Mouse (Mus musculus): Measurements from ENCODE around the gene Etfbkmt. TPM values are rescaled to one million over a fixed set of nuclear protein-coding genes. Genes with fewer than 3 reads are reported as not detected.
"Not testable (repeated sequence)": the region's sequence is repeated elsewhere in the genome, so short reads cannot be mapped to it uniquely, and the experiment has no call there.

Gene Etfbkmt
- total RNA-seq, 1 experiment: 6.8 TPM

DNA sequence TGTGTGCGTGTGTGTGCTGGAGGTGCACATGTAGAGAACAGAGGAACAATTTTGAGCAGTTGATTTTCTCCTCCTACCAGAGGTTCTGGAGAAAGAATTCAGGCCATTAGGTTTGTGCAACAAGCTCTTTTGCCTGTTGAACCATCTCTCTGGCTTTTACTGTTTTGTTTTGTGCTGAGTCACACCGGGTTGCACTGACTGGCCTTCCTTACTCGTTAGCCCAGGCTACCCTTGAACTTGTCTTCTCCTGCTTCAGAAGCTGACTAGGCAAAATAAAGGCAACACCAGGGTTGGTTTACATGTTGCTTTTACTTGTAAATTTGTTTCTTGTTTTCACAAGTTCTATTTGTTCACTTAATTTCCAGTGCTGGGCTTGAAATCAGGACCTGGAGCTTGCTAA, 16.6 kb upstream of the Etfbkmt start:
- DNase-seq (ENCODE audit: low read depth, low spot score): no peak
- Histone ChIP-seq H3K36me3 (ENCODE audit: control insufficient read depth, insufficient read depth, low read length, poor library complexity, severe bottlenecking) (no peaks in the 10 kb centered on the region), H3K9ac (ENCODE audit: insufficient read depth, low read depth, low read length, poor library complexity, severe bottlenecking) (no peak overlapping the region), H3K4me1 (ENCODE audit: control insufficient read depth in 2 of 2, insufficient read depth in 2 of 2, low read length in 2 of 2, poor library complexity in 1 of 2) (peaks cover 2% of the 10 kb centered on the region in 2 experiments; a peak in 1 of 4 replicates), H3K9me3 (ENCODE audit: control insufficient read depth, insufficient read depth, low read depth, low read length) (no peaks in the 10 kb centered on the region), H3K27ac (ENCODE audit: insufficient read depth, low read depth, low read length, poor library complexity, severe bottlenecking) (no peak overlapping the region; the same call in 1 of the 2 replicates), H3K4me3 (ENCODE audit: insufficient read depth in 1 of 2, low read depth in 1 of 2, low read length in 2 of 2, poor library complexity in 1 of 2, severe bottlenecking in 1 of 2) (no peak overlapping the region)
- in situ Hi-C loops (cut with MboI; ENCODE audit: low sequenced_read_pairs in 2 of 2, unreplicated experiment in 2 of 2): no loop called here
- TF ChIP-seq HCFC1 (IDR thresholded peaks at IDR 0.05; ENCODE audit: borderline replicate concordance, insufficient read depth, low read length) (no peak), MAFK (IDR thresholded peaks at IDR 0.05; ENCODE audit: insufficient read depth, low read depth, low read length) (peak; percentile 75)

DNA sequence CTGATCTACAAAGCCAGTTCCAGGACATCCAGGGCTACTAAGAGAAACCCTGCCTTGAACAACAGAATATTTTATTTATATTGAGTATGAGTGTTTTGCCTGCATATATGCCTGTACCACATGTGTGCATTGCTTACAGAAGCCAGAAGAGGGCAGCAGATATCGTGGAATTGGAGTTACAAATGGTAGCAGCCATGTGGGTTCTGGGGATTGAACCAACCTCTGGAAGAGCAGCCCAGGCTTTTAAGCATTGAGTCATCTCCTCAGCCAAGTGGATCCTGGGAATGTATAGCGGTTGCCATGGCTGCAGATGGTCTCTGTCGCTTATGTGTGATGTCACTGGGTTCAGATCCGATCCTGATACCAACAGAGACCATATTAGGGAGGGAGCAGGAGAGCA, 13.0 kb upstream of the Etfbkmt start:
- TF ChIP-seq MAFK (IDR thresholded peaks at IDR 0.05; ENCODE audit: insufficient read depth, low read depth, low read length): no peak
- TF ChIP-seq HCFC1 (IDR thresholded peaks at IDR 0.05; ENCODE audit: borderline replicate concordance, insufficient read depth, low read length): 0 out of 2 replicates have a peak, but pooled peaks have one; percentile 25
- TF ChIP-seq ZC3H11A (IDR thresholded peaks at IDR 0.05; ENCODE audit: borderline replicate concordance, low read depth, low read length): peak; percentile 90
- no peak for TF ChIP-seq CHD2 (IDR thresholded peaks at IDR 0.05; ENCODE audit: low read depth, low read length)
- peak; percentile 38; the same call in 1 of the 2 replicates for TF ChIP-seq ZNF384 (IDR thresholded peaks at IDR 0.05; ENCODE audit: low read depth, low read length)
- in situ Hi-C loops (cut with MboI; ENCODE audit: low sequenced_read_pairs in 2 of 2, unreplicated experiment in 2 of 2): loop anchor here in 1 of 2 experiments (5.0 kb wide), 1 partner anchor 251 kb away; no protein-coding TSS in a partner anchor
- peaks cover 2 to 9% of the 10 kb centered on the region in 2 experiments; a peak in 3 of 4 replicates for H3K4me1 ChIP-seq (ENCODE audit: control insufficient read depth in 2 of 2, insufficient read depth in 2 of 2, low read length in 2 of 2, poor library complexity in 1 of 2)
- no peak overlapping the region for H3K27ac ChIP-seq (ENCODE audit: insufficient read depth, low read depth, low read length, poor library complexity, severe bottlenecking)
- H3K36me3 ChIP-seq (ENCODE audit: control insufficient read depth, insufficient read depth, low read length, poor library complexity, severe bottlenecking): no peaks in the 10 kb centered on the region
- no peak overlapping the region for H3K4me3 ChIP-seq (ENCODE audit: insufficient read depth in 1 of 2, low read depth in 1 of 2, low read length in 2 of 2, poor library complexity in 1 of 2, severe bottlenecking in 1 of 2)
- DNase-seq (ENCODE audit: low read depth, low spot score): peak; percentile 54
- H3K9me3 ChIP-seq (ENCODE audit: control insufficient read depth, insufficient read depth, low read depth, low read length): no peaks in the 10 kb centered on the region
- H3K9ac ChIP-seq (ENCODE audit: insufficient read depth, low read depth, low read length, poor library complexity, severe bottlenecking): no peak overlapping the region

DNA sequence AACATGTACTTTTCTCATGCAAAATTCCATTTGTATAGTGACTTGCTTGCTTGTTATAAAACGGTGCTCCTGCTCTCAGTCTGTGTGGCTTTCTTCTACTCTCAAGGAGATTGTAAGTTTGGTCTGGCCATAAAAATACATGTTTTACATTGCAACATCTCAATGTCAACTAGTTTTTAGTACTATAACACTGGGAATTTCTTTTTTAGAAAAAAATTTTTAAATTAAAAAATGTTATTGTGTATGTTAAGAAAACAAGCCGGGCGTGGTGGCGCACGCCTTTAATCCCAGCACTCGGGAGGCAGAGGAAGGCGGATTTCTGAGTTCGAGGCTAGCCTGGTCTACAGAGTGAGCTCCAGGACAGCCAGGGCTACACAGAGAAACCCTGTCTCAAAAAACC, 9.8 kb upstream of the Etfbkmt start, which contains the start of gene Gm10203:
Gene Gm10203, plus strand, starts transcription at position 301 of the 400 bp plus-strand sequence.
- peak within 1 kb of the TSS; percentile 28; the same call in 1 of the 2 replicates for H3K9ac ChIP-seq (ENCODE audit: insufficient read depth, low read depth, low read length, poor library complexity, severe bottlenecking)
- peak within 1 kb of the TSS; percentile 98 for H3K27ac ChIP-seq (ENCODE audit: insufficient read depth, low read depth, low read length, poor library complexity, severe bottlenecking)
- H3K4me3 ChIP-seq (ENCODE audit: insufficient read depth in 1 of 2, low read depth in 1 of 2, low read length in 2 of 2, poor library complexity in 1 of 2, severe bottlenecking in 1 of 2); H3K36me3 ChIP-seq (ENCODE audit: control insufficient read depth, insufficient read depth, low read length, poor library complexity, severe bottlenecking); H3K9me3 ChIP-seq (ENCODE audit: control insufficient read depth, insufficient read depth, low read depth, low read length); DNase-seq (ENCODE audit: low read depth, low spot score): not testable (repeated sequence)
- in situ Hi-C loops (cut with MboI; ENCODE audit: low sequenced_read_pairs in 2 of 2, unreplicated experiment in 2 of 2): loop anchor here (5.0 to 10.0 kb wide), 2 partner anchors 245 to 247 kb away; no protein-coding TSS in a partner anchor
- H3K4me1 ChIP-seq (ENCODE audit: control insufficient read depth in 2 of 2, insufficient read depth in 2 of 2, low read length in 2 of 2, poor library complexity in 1 of 2): peaks cover 5 to 19% of the 10 kb centered on the region in 2 experiments

DNA sequence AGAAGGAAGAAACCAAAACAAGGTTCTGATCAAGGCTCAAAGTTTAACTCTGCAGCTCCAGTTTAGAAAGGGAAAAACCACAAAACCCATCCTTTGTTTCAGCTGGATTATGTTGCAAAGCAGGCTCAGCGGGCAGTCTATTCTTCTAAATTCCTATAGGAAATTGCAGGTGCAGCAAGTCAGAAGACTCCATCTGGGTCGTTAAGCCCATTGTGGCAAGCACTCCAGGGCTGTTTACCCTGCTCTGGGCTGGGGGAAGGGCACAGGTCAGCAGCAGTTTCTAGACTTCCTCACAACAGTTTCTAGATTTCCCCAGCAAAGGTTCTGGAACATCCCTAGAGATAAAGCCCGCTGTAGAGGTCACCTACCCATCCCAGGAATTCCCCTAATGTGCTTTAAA, 8.5 kb upstream of the Etfbkmt start:
- Histone ChIP-seq H3K36me3 (ENCODE audit: control insufficient read depth, insufficient read depth, low read length, poor library complexity, severe bottlenecking) (no peaks in the 10 kb centered on the region), H3K9ac (ENCODE audit: insufficient read depth, low read depth, low read length, poor library complexity, severe bottlenecking) (no peak overlapping the region), H3K27ac (ENCODE audit: insufficient read depth, low read depth, low read length, poor library complexity, severe bottlenecking) (peak overlapping the region; percentile 98), H3K9me3 (ENCODE audit: control insufficient read depth, insufficient read depth, low read depth, low read length) (no peaks in the 10 kb centered on the region), H3K4me1 (ENCODE audit: control insufficient read depth in 2 of 2, insufficient read depth in 2 of 2, low read length in 2 of 2, poor library complexity in 1 of 2) (peaks cover 11 to 19% of the 10 kb centered on the region in 2 experiments), H3K4me3 (ENCODE audit: insufficient read depth in 1 of 2, low read depth in 1 of 2, low read length in 2 of 2, poor library complexity in 1 of 2, severe bottlenecking in 1 of 2) (no peak overlapping the region)
- DNase-seq (ENCODE audit: low read depth, low spot score): peak; percentile 90
- TF ChIP-seq CHD2 (IDR thresholded peaks at IDR 0.05; ENCODE audit: low read depth, low read length): peak; percentile 93
- TF ChIP-seq MAFK (IDR thresholded peaks at IDR 0.05; ENCODE audit: insufficient read depth, low read depth, low read length): peak; percentile 79
- TF ChIP-seq HCFC1 (IDR thresholded peaks at IDR 0.05; ENCODE audit: borderline replicate concordance, insufficient read depth, low read length): no peak
- TF ChIP-seq ZNF384 (IDR thresholded peaks at IDR 0.05; ENCODE audit: low read depth, low read length): no peak
- in situ Hi-C loops (cut with MboI; ENCODE audit: low sequenced_read_pairs in 2 of 2, unreplicated experiment in 2 of 2): loop anchor here in 1 of 2 experiments (10.0 kb wide), 1 partner anchor 244 kb away; no protein-coding TSS in a partner anchor
